Mouse (Mus musculus) neural tube, embryonic 11.5 days (tissue): ENCODE data around the gene Npas3. TPM values are rescaled to one million over a fixed set of nuclear protein-coding genes. Genes with fewer than 3 reads are reported as not detected.

Experiments
- ATAC-seq: fragments of 200-750 bp; cut with Nextera tagmentation; 2 replicates; pipeline ENCODE4 v1.8.0; 2017; ENCODE audit warnings: moderate number of reproducible peaks, mild to moderate bottlenecking, moderate TSS enrichment, moderate library complexity; ENCODE audit not compliant: insufficient read depth, low FRiP score, low TSS enrichment
- DNase-seq: peaks from one replicate; pipeline ENCODE4 v3.0.0-alpha.2; 2015; ENCODE audit warnings: low spot score
- H3K27ac ChIP-seq: fragments of 300-500 bp; sonication (generic); 2 replicates; pipeline ENCODE4 v1.5.1; 2014; ENCODE audit warnings: low read depth, mild to moderate bottlenecking, low read length
- H3K27me3 ChIP-seq: fragments of 300-500 bp; sonication (generic); 2 replicates; pipeline ENCODE4 v1.6.1; 2014; ENCODE audit warnings: mild to moderate bottlenecking, low read length, mixed read lengths; ENCODE audit not compliant: control insufficient read depth, insufficient read depth
- H3K36me3 ChIP-seq: fragments of 300-500 bp; sonication (generic); 2 replicates; pipeline ENCODE4 v1.6.1; 2014; ENCODE audit warnings: mild to moderate bottlenecking, low read length, moderate library complexity, mixed read lengths; ENCODE audit not compliant: control insufficient read depth, insufficient read depth
- H3K4me1 ChIP-seq: fragments of 300-500 bp; sonication (generic); 2 replicates; pipeline ENCODE4 v1.6.1; 2014; ENCODE audit warnings: low read length, mixed read lengths; ENCODE audit not compliant: control insufficient read depth, insufficient read depth
- H3K4me2 ChIP-seq: fragments of 300-500 bp; sonication (generic); 2 replicates; pipeline ENCODE4 v1.6.1; 2014; ENCODE audit warnings: low read depth, mild to moderate bottlenecking, moderate library complexity
- H3K4me3 ChIP-seq: fragments of 300-500 bp; sonication (generic); 2 replicates; pipeline ENCODE4 v1.5.1; 2014; ENCODE audit warnings: low read depth, low read length
- H3K9ac ChIP-seq: fragments of 300-500 bp; sonication (generic); 2 replicates; pipeline ENCODE4 v1.6.1; 2014; ENCODE audit warnings: mild to moderate bottlenecking, low read length
- H3K9me3 ChIP-seq: fragments of 300-500 bp; sonication (generic); 2 replicates; pipeline ENCODE4 v1.6.1; 2016; ENCODE audit warnings: low read length; ENCODE audit not compliant: control insufficient read depth
- WGBS: fragments of 180-500 bp; shearing (Covaris S2); extraction: QIAGEN DNeasy Blood & Tissue Kit; methylation state at CpG from one replicate; pipeline ENCODE4 v1.1.7; 2014; 5-methylcytosine and 5-hydroxymethylcytosine counted together
- polyA plus RNA-seq: library from polyadenylated mRNA; unstranded; fragments of >200 nt; fragmentation: Nextera tagmentation; extraction: Ambion mirVana; gene quantifications from 2 replicates; pipeline ENCODE4 v1.2.1, GENCODE M21; 2014

Npas3 gene
- polyA plus RNA-seq, 1 experiment from 2014 or later, result 18.0 TPM

DNA sequence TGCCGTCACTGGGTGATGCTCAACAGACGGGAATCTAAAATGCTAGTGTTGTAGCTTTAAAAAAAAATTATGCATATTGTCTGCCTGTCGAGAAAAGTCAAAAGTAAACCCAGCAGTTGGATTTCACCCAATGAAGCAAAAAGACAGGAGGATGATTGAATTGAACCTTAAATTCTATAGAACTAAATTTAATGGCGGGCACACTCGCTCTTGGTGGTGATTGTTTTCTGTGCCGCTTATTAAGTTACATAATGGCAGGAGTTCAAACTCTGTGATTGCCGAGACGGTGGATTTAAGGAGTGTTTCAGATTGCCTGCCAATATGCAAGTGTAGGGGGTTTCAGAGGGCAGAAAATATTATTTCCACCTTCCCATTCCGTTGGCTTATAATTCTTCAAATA, 82.9 kb downstream of the Npas3 start:
- no peak for DNase-seq
- H3K9ac ChIP-seq, result no peak overlapping the region
- H3K27me3 ChIP-seq, result no peaks in the 10 kb centered on the region
- WGBS, result 54% methylated on average over 9 of the region's 9 CpGs
- no peak overlapping the region for H3K4me3 ChIP-seq
- H3K36me3 ChIP-seq, result no peaks in the 10 kb centered on the region
- no peaks in the 10 kb centered on the region for H3K9me3 ChIP-seq
- ATAC-seq, result no peak
- no peak overlapping the region for H3K4me2 ChIP-seq
- peaks cover 7% of the 10 kb centered on the region for H3K4me1 ChIP-seq
- H3K27ac ChIP-seq, result no peak overlapping the region

DNA sequence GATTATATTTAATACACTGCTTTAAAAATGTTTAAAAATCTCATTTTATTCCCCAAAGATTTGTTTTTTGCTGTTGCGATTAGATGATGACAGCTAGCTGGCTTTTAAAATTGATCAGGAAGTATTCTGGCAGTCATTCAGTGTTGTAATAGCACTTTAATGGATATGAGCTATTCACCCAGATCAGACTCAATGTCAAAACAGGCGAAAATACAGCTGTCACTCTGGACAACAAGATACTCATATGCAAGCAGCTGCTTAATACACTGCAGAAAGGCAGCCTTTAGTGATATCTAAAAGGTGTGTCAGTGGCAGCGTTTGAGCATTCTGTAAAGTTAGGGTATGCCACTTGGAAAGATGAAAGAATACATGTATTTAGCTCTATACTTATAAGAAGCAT, 83.3 kb downstream of the Npas3 start:
- H3K27me3 ChIP-seq, result no peaks in the 10 kb centered on the region
- WGBS, result 67% methylated on average over 3 of the region's 3 CpGs
- H3K9me3 ChIP-seq, result no peaks in the 10 kb centered on the region
- DNase-seq (no peak), ATAC-seq (no peak)
- no peak overlapping the region for H3K4me3 ChIP-seq
- no peak overlapping the region for H3K9ac ChIP-seq
- no peaks in the 10 kb centered on the region for H3K36me3 ChIP-seq
- peaks cover 7% of the 10 kb centered on the region for H3K4me1 ChIP-seq
- H3K4me2 ChIP-seq, result no peak overlapping the region
- no peak overlapping the region for H3K27ac ChIP-seq

DNA sequence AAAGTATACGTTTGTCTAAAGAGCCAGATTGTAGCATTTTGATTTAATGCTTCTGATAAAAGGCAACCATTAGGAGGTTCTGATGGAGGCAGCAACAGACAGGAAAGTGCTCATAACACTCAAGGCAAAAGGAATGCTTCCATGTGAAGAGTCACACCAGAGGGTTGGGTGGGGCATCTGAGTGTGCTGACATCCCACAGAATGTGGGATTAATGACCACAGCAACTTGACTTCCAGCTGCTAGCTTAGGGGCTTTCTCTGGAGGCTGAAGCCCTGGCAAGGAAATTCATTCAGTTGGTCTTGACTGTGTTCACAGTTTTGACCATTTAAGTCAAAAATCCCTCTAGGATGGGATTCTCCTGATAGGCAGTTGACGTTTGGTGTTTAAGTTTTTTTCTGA, 84.8 kb downstream of the Npas3 start:
- WGBS, result 77% methylated on average over 2 of the region's 2 CpGs
- H3K4me3 ChIP-seq, result no peak overlapping the region
- no peaks in the 10 kb centered on the region for H3K27me3 ChIP-seq
- H3K9me3 ChIP-seq, result no peaks in the 10 kb centered on the region
- no peaks in the 10 kb centered on the region for H3K36me3 ChIP-seq
- no peak overlapping the region for H3K4me2 ChIP-seq
- ATAC-seq (no peak), DNase-seq (no peak)
- H3K9ac ChIP-seq, result no peak overlapping the region
- H3K27ac ChIP-seq, result no peak overlapping the region
- H3K4me1 ChIP-seq, result peaks cover 16% of the 10 kb centered on the region

DNA sequence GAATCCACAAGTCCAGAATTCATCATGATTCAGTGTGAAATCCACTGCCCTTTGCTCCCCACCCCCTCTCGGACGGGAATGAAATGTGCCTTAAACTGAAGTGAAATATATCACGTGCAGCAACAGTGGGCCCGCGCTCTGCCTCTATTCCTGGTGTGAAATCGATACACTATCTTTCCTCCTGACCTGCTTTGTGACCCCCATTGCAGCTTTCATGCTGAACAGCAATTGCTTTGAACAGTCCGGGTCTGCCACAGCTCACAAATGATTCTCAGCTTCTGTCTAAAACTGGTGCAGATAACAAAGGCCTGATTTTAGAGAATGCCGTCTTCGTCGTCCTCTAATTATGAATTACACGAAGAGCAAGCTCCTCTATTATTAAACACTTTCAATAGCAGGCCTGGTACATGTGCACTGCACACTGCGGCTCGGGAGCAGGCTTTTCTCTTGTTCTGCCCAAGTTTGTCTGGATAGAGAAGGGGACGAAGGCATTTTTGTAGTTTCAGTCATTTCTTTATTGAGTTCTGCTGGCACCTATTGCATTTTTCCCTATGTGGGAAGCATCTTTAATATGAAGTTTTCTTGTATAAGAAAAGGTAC, 90.0 kb downstream of the Npas3 start:
- WGBS, result 23% methylated on average over 14 of the region's 14 CpGs

DNA sequence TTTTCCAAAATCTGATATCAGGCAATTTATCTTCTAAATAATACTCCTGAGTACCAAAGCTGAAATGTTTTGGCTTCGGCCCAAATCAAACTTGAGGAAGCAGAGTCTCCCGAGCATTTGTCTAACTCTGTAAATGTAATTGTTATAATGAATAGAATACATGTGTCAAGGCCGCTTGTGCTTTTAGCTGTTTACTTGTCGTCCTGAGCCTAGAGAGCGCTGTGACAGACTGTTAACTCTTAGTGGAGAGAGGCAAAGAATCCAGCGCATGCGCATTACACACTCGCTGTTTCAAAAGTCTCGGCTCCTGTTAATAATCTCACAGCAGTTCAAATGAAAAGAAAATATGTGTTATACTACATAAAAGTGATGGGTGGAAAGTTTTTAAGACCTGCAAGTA, 94.3 kb downstream of the Npas3 start:
- no peaks in the 10 kb centered on the region for H3K9me3 ChIP-seq
- H3K4me3 ChIP-seq, result no peak overlapping the region
- no peak overlapping the region for H3K9ac ChIP-seq
- DNase-seq, result no peak
- ATAC-seq, result no peak
- H3K4me2 ChIP-seq, result no peak overlapping the region
- no peaks in the 10 kb centered on the region for H3K36me3 ChIP-seq
- H3K27ac ChIP-seq, result no peak overlapping the region
- H3K27me3 ChIP-seq, result no peaks in the 10 kb centered on the region
- WGBS, result 80% methylated on average over 9 of the region's 9 CpGs
- H3K4me1 ChIP-seq, result peaks cover 11% of the 10 kb centered on the region

More for the DNA sequence above, 90.0 kb downstream of the Npas3 start:
- DNase-seq (peak; percentile 47), ATAC-seq (no peak)
- Histone ChIP-seq H3K9ac (peak overlapping the region; percentile 10), H3K27ac (0 out of 2 replicates have a peak overlapping the region, but pooled peaks have one; percentile 60), H3K4me2 (no peak overlapping the region), H3K4me3 (no peak overlapping the region), H3K36me3 (no peaks in the 10 kb centered on the region), H3K4me1 (peaks cover 16% of the 10 kb centered on the region), H3K27me3 (no peaks in the 10 kb centered on the region), H3K9me3 (no peaks in the 10 kb centered on the region)

DNA sequence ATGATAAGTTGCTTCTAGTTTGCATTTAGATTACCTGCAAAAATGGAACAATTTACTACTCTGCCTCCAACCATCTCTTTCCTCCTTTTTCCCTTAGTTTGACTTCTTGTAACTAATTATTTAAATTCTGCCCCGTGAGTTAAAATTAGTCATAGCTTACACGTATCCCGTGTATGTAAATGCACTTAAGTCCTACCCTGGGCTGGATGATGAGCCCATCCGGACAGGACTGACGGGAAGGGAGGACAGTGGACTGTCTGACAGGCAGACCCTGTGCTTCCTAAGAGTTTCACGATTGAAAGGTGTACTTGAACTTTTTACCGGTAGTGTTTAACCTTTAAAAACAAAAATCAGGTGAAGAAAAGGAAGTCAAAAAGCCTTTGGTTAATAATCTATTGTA, 103.4 kb downstream of the Npas3 start:
- ATAC-seq (no peak), DNase-seq (no peak)
- H3K36me3 ChIP-seq, result no peaks in the 10 kb centered on the region
- 0 out of 2 replicates have a peak, but pooled peaks cover 3% of the 10 kb centered on the region for H3K4me1 ChIP-seq
- H3K27ac ChIP-seq, result no peak overlapping the region
- H3K9ac ChIP-seq, result no peak overlapping the region
- WGBS, result 81% methylated on average over 7 of the region's 7 CpGs
- no peak overlapping the region for H3K4me3 ChIP-seq
- H3K4me2 ChIP-seq, result no peak overlapping the region
- no peaks in the 10 kb centered on the region for H3K9me3 ChIP-seq
- H3K27me3 ChIP-seq, result no peaks in the 10 kb centered on the region

DNA sequence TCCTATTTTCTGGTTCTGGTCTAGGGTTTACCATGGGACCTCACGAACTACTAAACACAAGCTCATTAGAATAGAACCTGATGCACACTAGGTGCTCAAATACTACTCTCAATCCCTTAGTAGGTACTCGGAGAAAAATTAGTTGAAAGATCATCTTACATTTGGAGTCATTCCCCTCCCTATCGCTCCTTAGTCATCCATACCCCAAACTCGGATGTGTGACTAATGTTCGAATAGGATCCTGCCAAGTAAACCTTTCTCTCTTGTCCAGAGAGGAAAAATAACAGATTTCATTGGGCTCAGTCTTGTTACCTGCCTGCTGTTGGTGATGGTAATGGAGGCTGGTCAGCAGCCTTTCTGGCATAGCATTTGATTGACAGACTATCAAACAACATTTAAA, 117.3 kb downstream of the Npas3 start:
- H3K9ac ChIP-seq, result no peak overlapping the region
- H3K4me2 ChIP-seq, result no peak overlapping the region
- H3K9me3 ChIP-seq, result no peaks in the 10 kb centered on the region
- no peaks in the 10 kb centered on the region for H3K4me1 ChIP-seq
- ATAC-seq (no peak), DNase-seq (no peak)
- no peaks in the 10 kb centered on the region for H3K27me3 ChIP-seq
- WGBS, result 87% methylated on average over 5 of the region's 5 CpGs
- no peak overlapping the region for H3K4me3 ChIP-seq
- H3K36me3 ChIP-seq, result no peaks in the 10 kb centered on the region
- H3K27ac ChIP-seq, result no peak overlapping the region

DNA sequence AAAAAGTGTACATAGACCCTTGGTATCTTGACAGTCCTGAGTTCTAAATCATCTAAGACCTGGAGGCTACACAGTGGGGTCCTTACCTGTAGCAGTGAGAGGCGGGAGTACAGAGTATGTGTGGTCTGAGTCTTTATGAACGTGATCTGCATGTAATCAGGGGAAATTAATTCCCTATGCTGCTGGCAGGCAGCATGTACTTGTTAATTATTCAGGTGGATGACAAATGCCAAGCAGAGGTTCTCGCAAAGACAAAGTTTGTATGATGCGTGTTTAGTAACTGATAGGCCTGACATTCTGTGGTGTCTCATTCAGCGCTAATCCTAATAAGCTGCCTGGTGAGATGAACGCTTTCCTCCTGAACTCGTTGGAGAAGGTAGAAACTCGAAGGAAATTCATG, 136.4 kb downstream of the Npas3 start:
- Histone ChIP-seq H3K4me2 (no peak overlapping the region), H3K9ac (no peak overlapping the region), H3K27me3 (no peaks in the 10 kb centered on the region), H3K27ac (no peak overlapping the region), H3K36me3 (no peaks in the 10 kb centered on the region), H3K4me1 (no peaks in the 10 kb centered on the region), H3K9me3 (no peaks in the 10 kb centered on the region), H3K4me3 (no peak overlapping the region)
- DNase-seq (no peak), ATAC-seq (no peak)
- WGBS, result 81% methylated on average over 8 of the region's 8 CpGs

DNA sequence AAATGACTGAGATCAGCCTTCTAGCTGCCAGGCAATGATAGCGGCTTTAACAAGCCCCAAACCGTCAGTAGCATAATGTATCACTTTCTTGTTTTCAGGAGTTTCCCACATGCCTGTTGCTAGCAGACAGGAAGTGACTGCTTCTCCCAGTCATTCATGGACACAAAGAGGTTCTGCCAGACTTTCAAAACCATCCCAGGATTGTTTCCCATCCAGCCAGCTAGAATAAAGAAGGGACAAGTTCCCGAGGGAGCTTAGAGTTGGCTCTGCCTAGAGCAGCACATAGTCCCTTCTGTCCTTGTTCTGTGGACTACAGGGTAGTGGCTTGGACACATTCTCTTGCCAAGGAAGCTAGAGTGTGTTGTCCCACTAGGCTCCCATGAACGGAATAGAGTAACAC, 157.4 kb downstream of the Npas3 start:
- Histone ChIP-seq H3K9me3 (no peaks in the 10 kb centered on the region), H3K36me3 (no peaks in the 10 kb centered on the region), H3K4me3 (no peak overlapping the region), H3K4me1 (peaks cover 14% of the 10 kb centered on the region), H3K27me3 (no peaks in the 10 kb centered on the region), H3K4me2 (no peak overlapping the region), H3K27ac (no peak overlapping the region), H3K9ac (no peak overlapping the region)
- 42% methylated on average over 4 of the region's 4 CpGs for WGBS
- DNase-seq (no peak), ATAC-seq (no peak)
